Comparison of ENCODE assay signal across 7 mouse cellular contexts in genomic region chr4:107066252-107067124, GRCm38 (mm10). TPM values are rescaled to one million over a fixed set of nuclear protein-coding genes. Genes with fewer than 3 reads are reported as not detected.
A peak's percentile ranks its signal among the peaks of the same experiment; 100 is the strongest.
DNase-seq lines count a peak whose midpoint lies in the region; ATAC-seq lines count a peak whose summit lies in the region.

Mrpl37 (minus strand) TSS chr4:107066868.
Cyb5rl (plus strand) TSS chr4:107066988.

- peak within 1 kb of the TSS; percentile 86 for H3K4me3 ChIP-seq in embryonic facial prominence, embryonic 11.5 days (ENCODE audit: low read depth, low read length)
- peak within 1 kb of the TSS; percentile 93 for H3K4me3 ChIP-seq in limb, embryonic 10.5 days
- H3K4me3 ChIP-seq in midbrain, embryonic 13.5 days (replicated peaks), result peak within 1 kb of the TSS; percentile 87

- no peaks in the 10 kb centered on the region; the same call in 1 of the 2 replicates for H3K36me3 ChIP-seq in embryonic facial prominence, embryonic 11.5 days (replicated peaks; ENCODE audit: control insufficient read depth, insufficient read depth, low read depth, low read length)
- peaks cover 35% of the 10 kb centered on the region for H3K36me3 ChIP-seq in limb, embryonic 10.5 days
- H3K36me3 ChIP-seq in midbrain, embryonic 13.5 days, result peaks cover 31% of the 10 kb centered on the region

- peak within 1 kb of the TSS; percentile 91 for H3K9ac ChIP-seq in embryonic facial prominence, embryonic 11.5 days (replicated peaks; ENCODE audit: low read length)
- peak within 1 kb of the TSS; percentile 84 for H3K9ac ChIP-seq in midbrain, embryonic 13.5 days (replicated peaks)

- ATAC-seq in embryonic facial prominence, embryonic 11.5 days (replicated peaks; ENCODE audit: insufficient number of reproducible peaks, low FRiP score, low TSS enrichment, low read depth), result peak; percentile 95
- ATAC-seq in granulocyte monocyte progenitor cell, adult 5-6 weeks (replicated peaks; ENCODE audit: poor library complexity, severe bottlenecking), result peak; percentile 98
- peak; percentile 98 for ATAC-seq in midbrain, embryonic 13.5 days

- peak within 1 kb of the TSS; percentile 94 for H3K4me2 ChIP-seq in embryonic facial prominence, embryonic 11.5 days (ENCODE audit: low read depth, low read length)
- peak within 1 kb of the TSS; percentile 93 for H3K4me2 ChIP-seq in midbrain, embryonic 13.5 days (replicated peaks)

- no peaks in the 10 kb centered on the region for H3K27me3 ChIP-seq in embryonic facial prominence, embryonic 11.5 days (ENCODE audit: control insufficient read depth, insufficient read depth, low read length)
- no peaks in the 10 kb centered on the region for H3K27me3 ChIP-seq in limb, embryonic 10.5 days (ENCODE audit: low read depth, poor library complexity, severe bottlenecking)
- H3K27me3 ChIP-seq in midbrain, embryonic 13.5 days, result peaks cover 5% of the 10 kb centered on the region; the same call in 1 of the 2 replicates

- H3K9me3 ChIP-seq in embryonic facial prominence, embryonic 11.5 days (replicated peaks; ENCODE audit: control insufficient read depth, low read length), result no peaks in the 10 kb centered on the region
- no peaks in the 10 kb centered on the region for H3K9me3 ChIP-seq in limb, embryonic 10.5 days (replicated peaks)
- no peaks in the 10 kb centered on the region for H3K9me3 ChIP-seq in midbrain, embryonic 13.5 days

- no peak within 1 kb of the TSS for H3K27ac ChIP-seq in embryonic facial prominence, embryonic 11.5 days (replicated peaks; ENCODE audit: low read depth, low read length)
- H3K27ac ChIP-seq in limb, embryonic 10.5 days, result peak within 1 kb of the TSS; percentile 90
- H3K27ac ChIP-seq in midbrain, embryonic 13.5 days, result peak within 1 kb of the TSS; percentile 49

- peak; percentile 97 for DNase-seq in adrenal gland, postnatal 14 days
- DNase-seq in embryonic facial prominence, embryonic 11.5 days (ENCODE audit: low spot score), result peak; percentile 98
- peak; percentile 97 for DNase-seq in kidney, adult 11 months
- DNase-seq in limb, embryonic 10.5 days (ENCODE audit: low spot score), result peak; percentile 92
- DNase-seq in spleen, adult 12 weeks (ENCODE audit: low spot score), result peak; percentile 93

- H3K4me1 ChIP-seq in embryonic facial prominence, embryonic 11.5 days (ENCODE audit: control insufficient read depth, insufficient read depth, low read length), result peaks cover 2% of the 10 kb centered on the region
- H3K4me1 ChIP-seq in limb, embryonic 10.5 days, result peaks cover 20% of the 10 kb centered on the region
- H3K4me1 ChIP-seq in midbrain, embryonic 13.5 days (replicated peaks), result peaks cover 20% of the 10 kb centered on the region

- WGBS in embryonic facial prominence, embryonic 11.5 days, result under 1% methylated on average over 60 of the region's 60 CpGs
- under 1% methylated on average over 60 of the region's 60 CpGs for WGBS in limb, embryonic 10.5 days
- WGBS in midbrain, embryonic 13.5 days, result under 1% methylated on average over 59 of the region's 60 CpGs

RNA-seq across cellular contexts. Expression of gene Mrpl37, which starts in this region (rescaled TPM):
- 98.8 and 100 TPM in 2 replicates for total RNA-seq in adrenal gland, postnatal 14 days (2021)
- 120 and 122 TPM in 2 replicates for polyA plus RNA-seq in embryonic facial prominence, embryonic 11.5 days (2014; fragmentation: Nextera tagmentation; extraction: Ambion mirVana)
- total RNA-seq in granulocyte monocyte progenitor cell, adult 5-6 weeks (2014; fragmentation: Nextera tagmentation), result 78.5 and 105 TPM in 2 replicates
- total RNA-seq in granulocyte monocyte progenitor cell, adult 5-6 weeks (2017), result 56.6 and 61.0 TPM in 2 replicates
- polyA plus RNA-seq in limb, embryonic 10.5 days (2016; fragmentation: Nextera tagmentation; extraction: Ambion mirVana), result 145 and 167 TPM in 2 replicates
- polyA plus RNA-seq in midbrain, embryonic 13.5 days (2015; fragmentation: Nextera tagmentation; extraction: Ambion mirVana), result 72.8 and 84.9 TPM in 2 replicates

RNA-seq across cellular contexts. Expression of gene Cyb5rl, which starts in this region (rescaled TPM):
- total RNA-seq in adrenal gland, postnatal 14 days (2021), result 17.0 and 20.1 TPM in 2 replicates
- polyA plus RNA-seq in embryonic facial prominence, embryonic 11.5 days (2014; fragmentation: Nextera tagmentation; extraction: Ambion mirVana), result 5.5 and 5.6 TPM in 2 replicates
- 8.8 and 10.4 TPM in 2 replicates for total RNA-seq in granulocyte monocyte progenitor cell, adult 5-6 weeks (2014; fragmentation: Nextera tagmentation)
- total RNA-seq in granulocyte monocyte progenitor cell, adult 5-6 weeks (2017), result 7.2 and 10.9 TPM in 2 replicates
- polyA plus RNA-seq in limb, embryonic 10.5 days (2016; fragmentation: Nextera tagmentation; extraction: Ambion mirVana), result 11.7 and 12.6 TPM in 2 replicates
- 3.5 and 4.2 TPM in 2 replicates for polyA plus RNA-seq in midbrain, embryonic 13.5 days (2015; fragmentation: Nextera tagmentation; extraction: Ambion mirVana)
